Mouse (Mus musculus) MEL (cell line): ENCODE results near the gene P2rx1. TPM values are rescaled to one million over a fixed set of nuclear protein-coding genes. Genes with fewer than 3 reads are reported as not detected.

Experiments
- DNase-seq: peaks from one replicate; pipeline ENCODE4 v3.0.0; 2011; ENCODE audit warnings: low read depth, low spot score
- H3K27ac ChIP-seq: 2 replicates; pipeline ENCODE4 v1.5.1; 2012; ENCODE audit warnings: low read depth, mild to moderate bottlenecking, control low read depth, low read length, moderate library complexity; ENCODE audit not compliant: control insufficient read depth
- H3K27me3 ChIP-seq, 2 experiments: fragments of 150-350 bp in 1 of 2; sonication (generic) in 1 of 2; 2 replicates each; pipeline ENCODE4 v1.6.1; 2012; ENCODE audit warnings: low read length in 2 of 2, mild to moderate bottlenecking in 2 of 2, improper control_type of control experiment in 1 of 2, moderate library complexity in 1 of 2; ENCODE audit not compliant: insufficient read depth in 2 of 2, control insufficient read depth in 1 of 2
- H3K36me3 ChIP-seq, 2 experiments: 2 replicates each; pipeline ENCODE4 v1.6.1; 2012 to 2014; ENCODE audit warnings: low read length in 2 of 2, improper control_type of control experiment in 1 of 2, inconsistent platforms in 1 of 2, mild to moderate bottlenecking in 1 of 2; ENCODE audit not compliant: insufficient read depth in 2 of 2, control insufficient read depth in 1 of 2
- H3K4me1 ChIP-seq, 2 experiments: fragments of 150-350 bp in 1 of 2; sonication (generic) in 1 of 2; 2 replicates each; pipeline ENCODE4 v1.6.1; 2012; ENCODE audit warnings: low read length in 2 of 2, improper control_type of control experiment in 1 of 2, mild to moderate bottlenecking in 1 of 2; ENCODE audit not compliant: insufficient read depth in 2 of 2, control insufficient read depth in 1 of 2
- H3K4me3 ChIP-seq, 2 experiments: fragments of 150-350 bp in 1 of 2; sonication (generic) in 1 of 2; 2 replicates each; pipeline ENCODE4 v1.5.1; 2012; ENCODE audit warnings: low read depth in 2 of 2, low read length in 2 of 2, mild to moderate bottlenecking in 2 of 2, moderate library complexity in 2 of 2, control low read depth in 1 of 2, improper control_type of control experiment in 1 of 2; ENCODE audit not compliant: control insufficient read depth in 1 of 2, insufficient read depth in 1 of 2
- H3K79me2 ChIP-seq: 2 replicates; pipeline ENCODE4 v1.6.1; 2012; ENCODE audit warnings: mild to moderate bottlenecking, low read length, moderate library complexity; ENCODE audit not compliant: control insufficient read depth, poor library complexity, insufficient read depth
- H3K9ac ChIP-seq: 2 replicates; pipeline ENCODE4 v1.6.1; 2012; ENCODE audit warnings: low read depth, mild to moderate bottlenecking, control low read depth, low read length, moderate library complexity; ENCODE audit not compliant: control insufficient read depth, poor library complexity, severe bottlenecking
- H3K9me3 ChIP-seq: fragments of 150-350 bp; sonication (generic); replicated peaks from 2 replicates; pipeline ENCODE4 v1.6.1; 2012; ENCODE audit warnings: mild to moderate bottlenecking, low read length, improper control_type of control experiment, moderate library complexity; ENCODE audit not compliant: insufficient read depth
- BHLHE40 ChIP-seq: IDR thresholded peaks from 2 replicates; pipeline ENCODE4 v1.6.1; 2012; ENCODE audit warnings: low read depth, mild to moderate bottlenecking, inconsistent platforms, low read length, improper control_type of control experiment, borderline replicate concordance
- CHD1 ChIP-seq: IDR thresholded peaks from 2 replicates; pipeline ENCODE4 v1.6.1; 2012; ENCODE audit warnings: low read depth, mild to moderate bottlenecking, inconsistent platforms, low read length, improper control_type of control experiment
- CHD2 ChIP-seq: IDR thresholded peaks from 2 replicates; pipeline ENCODE4 v1.6.1; 2011; ENCODE audit warnings: low read length, improper control_type of control experiment
- CTCF ChIP-seq, 3 experiments: IDR thresholded peaks in 2 of 3; conservative IDR thresholded peaks in 1 of 3; 2 replicates each; pipeline ENCODE4 v1.5.1; 2011 to 2012; ENCODE audit warnings: low read length in 3 of 3, low read depth in 2 of 3, mild to moderate bottlenecking in 2 of 3, improper control_type of control experiment in 1 of 3, inconsistent platforms in 1 of 3, mixed read lengths in 1 of 3, moderate library complexity in 1 of 3; ENCODE audit not compliant: control insufficient read depth in 1 of 3, insufficient read depth in 1 of 3, poor library complexity in 1 of 3, severe bottlenecking in 1 of 3
- ETS1 ChIP-seq: IDR thresholded peaks from 2 replicates; pipeline ENCODE4 v1.6.1; 2012; ENCODE audit warnings: low read depth, mild to moderate bottlenecking, inconsistent platforms, low read length, improper control_type of control experiment, moderate library complexity
- GABPA ChIP-seq: IDR thresholded peaks from 2 replicates; pipeline ENCODE4 v1.6.1; 2012; ENCODE audit warnings: low read depth, mild to moderate bottlenecking, inconsistent platforms, low read length, improper control_type of control experiment, moderate library complexity
- HCFC1 ChIP-seq: IDR thresholded peaks from 2 replicates; pipeline ENCODE4 v1.6.1; 2012; ENCODE audit warnings: low read depth, mild to moderate bottlenecking, inconsistent platforms, low read length, improper control_type of control experiment, moderate library complexity
- KAT2A ChIP-seq: conservative IDR thresholded peaks from 2 replicates; pipeline ENCODE4 v1.6.1; 2012; ENCODE audit warnings: low read depth, low read length, improper control_type of control experiment, inconsistent platforms
- MAX ChIP-seq: IDR thresholded peaks from 2 replicates; pipeline ENCODE4 v1.6.1; 2011; ENCODE audit warnings: low read length, improper control_type of control experiment
- MAZ ChIP-seq: IDR thresholded peaks from 2 replicates; pipeline ENCODE4 v1.6.1; 2012; ENCODE audit warnings: low read depth, mild to moderate bottlenecking, inconsistent platforms, low read length, improper control_type of control experiment
- MEF2A ChIP-seq: IDR thresholded peaks from 2 replicates; pipeline ENCODE4 v1.6.1; 2014; ENCODE audit warnings: low read depth, mild to moderate bottlenecking, inconsistent platforms, low read length, improper control_type of control experiment; ENCODE audit not compliant: poor library complexity, insufficient replicate concordance, severe bottlenecking; ENCODE audit errors: extremely low read depth
- MXI1 ChIP-seq: IDR thresholded peaks from 2 replicates; pipeline ENCODE4 v1.6.1; 2011; ENCODE audit warnings: mild to moderate bottlenecking, low read depth, low read length, improper control_type of control experiment
- MYC ChIP-seq: IDR thresholded peaks from 2 replicates; pipeline ENCODE4 v1.6.1; 2011; ENCODE audit warnings: low read depth, mild to moderate bottlenecking, low read length, improper control_type of control experiment, moderate library complexity
- NELFE ChIP-seq: IDR thresholded peaks from 2 replicates; pipeline ENCODE4 v1.6.1; 2011; ENCODE audit warnings: low read depth, low read length, improper control_type of control experiment
- NRF1 ChIP-seq: IDR thresholded peaks from 2 replicates; pipeline ENCODE4 v1.6.1; 2014; ENCODE audit warnings: low read depth, mild to moderate bottlenecking, inconsistent platforms, low read length, improper control_type of control experiment, moderate library complexity; ENCODE audit not compliant: poor library complexity, insufficient read depth, severe bottlenecking
- POLR2A ChIP-seq, 2 experiments: IDR thresholded peaks; 2 replicates each; pipeline ENCODE4 v1.6.1; 2011 to 2012; ENCODE audit warnings: low read length in 2 of 2, mild to moderate bottlenecking in 2 of 2, control low read depth in 1 of 2, improper control_type of control experiment in 1 of 2, low read depth in 1 of 2, moderate library complexity in 1 of 2; ENCODE audit not compliant: control insufficient read depth in 1 of 2, insufficient read depth in 1 of 2, poor library complexity in 1 of 2
- POLR2AphosphoS2 ChIP-seq: IDR thresholded peaks from 2 replicates; pipeline ENCODE4 v1.6.1; 2011; ENCODE audit warnings: low read length, improper control_type of control experiment
- RAD21 ChIP-seq: IDR thresholded peaks from 2 replicates; pipeline ENCODE4 v1.6.1; 2011; ENCODE audit warnings: mild to moderate bottlenecking, low read depth, low read length, improper control_type of control experiment
- RCOR1 ChIP-seq: IDR thresholded peaks from 2 replicates; pipeline ENCODE4 v1.6.1; 2012; ENCODE audit warnings: low read depth, mild to moderate bottlenecking, inconsistent platforms, low read length, improper control_type of control experiment
- SIN3A ChIP-seq: IDR thresholded peaks from 2 replicates; pipeline ENCODE4 v1.6.1; 2012; ENCODE audit warnings: low read length, improper control_type of control experiment, inconsistent platforms
- TBP ChIP-seq: IDR thresholded peaks from 2 replicates; pipeline ENCODE4 v1.8.0; 2011; ENCODE audit warnings: low read depth, low read length, improper control_type of control experiment
- TCF12 ChIP-seq: IDR thresholded peaks from 2 replicates; pipeline ENCODE4 v1.6.1; 2014; ENCODE audit warnings: low read depth, mild to moderate bottlenecking, inconsistent platforms, low read length, improper control_type of control experiment, moderate library complexity
- UBTF ChIP-seq: IDR thresholded peaks from 2 replicates; pipeline ENCODE4 v1.6.1; 2012; ENCODE audit warnings: low read depth, mild to moderate bottlenecking, inconsistent platforms, low read length, improper control_type of control experiment, moderate library complexity, borderline replicate concordance; ENCODE audit not compliant: insufficient read depth
- USF1 ChIP-seq: IDR thresholded peaks from 2 replicates; pipeline ENCODE4 v1.6.1; 2014; ENCODE audit warnings: low read depth, mild to moderate bottlenecking, inconsistent platforms, low read length, improper control_type of control experiment, moderate library complexity
- USF2 ChIP-seq, 2 experiments: IDR thresholded peaks; 2 replicates each; pipeline ENCODE4 v1.6.1; 2011 to 2012; ENCODE audit warnings: improper control_type of control experiment in 2 of 2, low read length in 2 of 2, borderline replicate concordance in 1 of 2, inconsistent platforms in 1 of 2, low read depth in 1 of 2, mild to moderate bottlenecking in 1 of 2; ENCODE audit not compliant: insufficient read depth in 1 of 2
- ZKSCAN1 ChIP-seq: IDR thresholded peaks from 2 replicates; pipeline ENCODE4 v1.6.1; 2012; ENCODE audit warnings: low read depth, mild to moderate bottlenecking, inconsistent platforms, low read length, improper control_type of control experiment, moderate library complexity
- ZMIZ1 ChIP-seq: IDR thresholded peaks from 2 replicates; pipeline ENCODE4 v1.6.1; 2012; ENCODE audit warnings: low read depth, mild to moderate bottlenecking, inconsistent platforms, low read length, improper control_type of control experiment, moderate library complexity
- ZNF384 ChIP-seq: IDR thresholded peaks from 2 replicates; pipeline ENCODE4 v1.6.1; 2012; ENCODE audit warnings: low read depth, mild to moderate bottlenecking, inconsistent platforms, low read length, improper control_type of control experiment
- polyA plus RNA-seq, 2 experiments: library from polyadenylated mRNA; stranded (reverse) in 1 of 2; unstranded in 1 of 2; fragments of >175 nt in 1 of 2; fragments of >200 nt in 1 of 2; gene quantifications; 2 replicates each; pipeline versions ENCODE4 v1.2.1 to v1.2.4; 2012; ENCODE audit warnings: low replicate concordance in 2 of 2, low read depth in 1 of 2; ENCODE audit not compliant: insufficient read length in 2 of 2, insufficient read depth in 1 of 2, missing spikeins in 1 of 2
- total RNA-seq: library from RNA; depleted of rRNA; stranded (reverse); fragments of 300-350 nt; gene quantifications from 2 replicates; pipeline ENCODE4 v1.2.3, GENCODE M21; 2012

Gene P2rx1
- total and polyA plus RNA-seq, 3 experiments, result 3.0 to 8.1 TPM; not detected in 1

GRCm38 (mm10) chr11:73016103-73016420 is 17.2 kb downstream of the P2rx1 start:
- no peaks in the 10 kb centered on the region for H3K27me3 ChIP-seq
- no peak overlapping the region for H3K9ac ChIP-seq
- no peaks in the 10 kb centered on the region; the same call in 1 of the 2 replicates for H3K79me2 ChIP-seq
- no peak overlapping the region for H3K4me3 ChIP-seq
- H3K36me3 ChIP-seq, result no peaks in the 10 kb centered on the region; a peak in 1 of 4 replicates
- H3K27ac ChIP-seq, result no peak overlapping the region
- no peak for DNase-seq
- TF ChIP-seq MEF2A, result no peak
- TF ChIP-seq CHD2, result no peak
- TF ChIP-seq NRF1, result no peak
- TF ChIP-seq GABPA, result no peak
- TF ChIP-seq ZKSCAN1, result no peak
- no peak for TF ChIP-seq TBP
- TF ChIP-seq USF1, result no peak
- TF ChIP-seq TCF12, result no peak
- no peak for TF ChIP-seq ZNF384
- TF ChIP-seq RAD21, result no peak
- TF ChIP-seq BHLHE40, result no peak
- TF ChIP-seq SIN3A, result no peak
- TF ChIP-seq MYC, result no peak
- no peak for TF ChIP-seq CTCF (IDR thresholded peaks at IDR 0.05 in 2 of 3, conservative IDR thresholded peaks at IDR 0.05 in 1 of 3; ENCODE audit: control insufficient read depth in 1 of 3, insufficient read depth in 1 of 3, low read depth in 2 of 3, low read length in 3 of 3, poor library complexity in 1 of 3, severe bottlenecking in 1 of 3)
- TF ChIP-seq POLR2AphosphoS2, result no peak
- TF ChIP-seq MAZ, result no peak
- TF ChIP-seq CHD1, result no peak
- peaks cover 2 to 5% of the 10 kb centered on the region in 2 experiments for H3K4me1 ChIP-seq
- no peaks in the 10 kb centered on the region for H3K9me3 ChIP-seq

DNA sequence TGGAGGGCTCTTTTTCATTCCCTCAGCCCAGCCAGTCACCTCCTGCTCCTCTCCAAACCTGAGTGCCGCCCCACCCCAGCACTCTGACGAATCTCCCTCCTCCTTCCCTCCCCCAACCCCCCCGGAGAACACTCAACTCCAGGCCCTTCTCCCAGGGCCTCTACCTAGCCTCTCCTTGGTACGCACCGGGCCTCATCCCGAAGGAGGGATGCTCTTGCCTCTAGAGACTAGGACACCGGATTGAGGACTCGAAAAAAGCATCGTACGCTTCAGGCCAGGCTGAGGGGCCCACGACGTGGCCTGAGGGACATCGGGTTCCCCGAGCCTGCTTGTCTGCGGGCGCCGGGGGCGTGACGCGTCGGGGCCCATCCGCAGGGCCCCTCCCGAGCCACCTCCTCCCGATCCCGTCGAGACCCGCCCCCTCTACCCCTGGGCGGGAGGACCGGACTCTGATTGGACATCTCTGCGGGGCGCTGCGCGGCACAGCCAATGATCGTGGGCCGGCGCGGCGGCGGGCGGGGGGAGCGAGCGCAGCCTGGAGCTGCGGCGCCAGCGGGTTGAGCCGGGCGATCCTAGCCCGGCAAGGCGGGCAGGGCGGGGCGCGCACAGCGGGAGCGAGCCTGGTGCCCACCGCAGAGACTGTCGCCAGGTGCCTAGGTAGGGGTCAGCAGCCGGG is 19.7 kb downstream of the P2rx1 start, which contains the start of gene Camkk1:
Gene Camkk1 (plus strand): TSS at position 538 of the 676 bp plus-strand sequence.
- Histone ChIP-seq H3K27ac (no peak within 1 kb of the TSS), H3K27me3 (no peaks in the 10 kb centered on the region), H3K9ac (peak within 1 kb of the TSS; percentile 62), H3K9me3 (no peaks in the 10 kb centered on the region), H3K4me3 (peak within 1 kb of the TSS; percentile 67 to 92), H3K79me2 (no peaks in the 10 kb centered on the region; the same call in 1 of the 2 replicates), H3K36me3 (no peaks in the 10 kb centered on the region; a peak in 1 of 4 replicates), H3K4me1 (peaks cover 2 to 5% of the 10 kb centered on the region in 2 experiments)
- peak; percentile 97 for DNase-seq
- no peak for TF ChIP-seq CHD2
- 0 out of 2 replicates have a peak, but pooled peaks have one; percentile 19 for TF ChIP-seq MAX
- TF ChIP-seq USF2 (IDR thresholded peaks at IDR 0.05; ENCODE audit: borderline replicate concordance in 1 of 2, insufficient read depth in 1 of 2, low read depth in 1 of 2, low read length in 2 of 2), result no peak
- TF ChIP-seq USF1, result 0 out of 2 replicates have a peak, but pooled peaks have one; percentile 14
- peak; percentile 58; the same call in 1 of the 2 replicates for TF ChIP-seq NRF1
- no peak for TF ChIP-seq CTCF (IDR thresholded peaks at IDR 0.05 in 2 of 3, conservative IDR thresholded peaks at IDR 0.05 in 1 of 3; ENCODE audit: control insufficient read depth in 1 of 3, insufficient read depth in 1 of 3, low read depth in 2 of 3, low read length in 3 of 3, poor library complexity in 1 of 3, severe bottlenecking in 1 of 3)
- TF ChIP-seq GABPA, result no peak; the same call in 1 of the 2 replicates
- TF ChIP-seq RCOR1, result 0 out of 2 replicates have a peak, but pooled peaks have one; percentile 39
- no peak for TF ChIP-seq KAT2A
- peak; percentile 38 for TF ChIP-seq NELFE
- TF ChIP-seq ZNF384, result no peak
- TF ChIP-seq ZMIZ1, result no peak
- no peak for TF ChIP-seq ETS1
- TF ChIP-seq POLR2A (IDR thresholded peaks at IDR 0.05; ENCODE audit: control insufficient read depth in 1 of 2, insufficient read depth in 1 of 2, low read depth in 1 of 2, low read length in 2 of 2, poor library complexity in 1 of 2), result peak; percentile 39 to 64; a peak in 2 of 4 replicates
- TF ChIP-seq MXI1, result peak; percentile 33; the same call in 1 of the 2 replicates
- no peak for TF ChIP-seq CHD1
- no peak for TF ChIP-seq UBTF
- TF ChIP-seq SIN3A, result peak; percentile 30; the same call in 1 of the 2 replicates
- peak; percentile 89 for TF ChIP-seq MAZ
- TF ChIP-seq HCFC1, result 0 out of 2 replicates have a peak, but pooled peaks have one; percentile 28
- 0 out of 2 replicates have a peak, but pooled peaks have one; percentile 24 for TF ChIP-seq TCF12
